Mouse (Mus musculus) lung, postnatal 0 days (tissue): Measurements from ENCODE around the gene Prr11.

Experiments
- CTCF ChIP-seq: IDR thresholded peaks from 2 replicates; pipeline ENCODE4 v1.5.1; 2016; ENCODE audit warnings: antibody characterized with exemption, mild to moderate bottlenecking
- EP300 ChIP-seq: IDR thresholded peaks from 2 replicates; pipeline ENCODE4 v1.6.1; 2016; ENCODE audit warnings: antibody characterized with exemption, mild to moderate bottlenecking, control low read depth

DNA sequence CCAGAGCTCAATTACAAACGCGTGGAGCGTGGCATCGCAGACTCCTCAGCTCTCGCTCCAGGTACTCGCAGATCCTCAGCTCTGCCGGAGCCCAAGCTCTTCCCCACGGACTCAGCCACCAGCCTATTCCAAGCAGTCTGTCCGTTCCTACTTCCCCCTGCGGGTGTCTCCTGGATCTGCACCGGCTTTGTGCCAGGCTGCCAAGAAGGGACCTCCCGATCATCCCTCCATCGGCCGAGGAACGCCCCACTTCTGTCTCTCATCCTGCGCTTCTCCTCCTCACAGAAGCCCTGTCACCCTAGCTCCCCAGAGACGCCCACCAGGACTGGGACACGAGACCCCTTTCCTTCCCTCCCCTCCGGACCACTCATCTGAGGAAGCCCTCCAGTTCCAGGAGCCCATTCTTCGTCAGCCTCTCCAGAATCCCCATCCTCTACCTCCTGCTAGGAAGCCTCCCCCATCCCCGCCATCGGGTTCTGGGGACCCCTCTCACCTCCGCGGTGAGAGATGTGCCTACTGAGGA, 35.1 kb downstream of the Prr11 start:
- TF ChIP-seq CTCF = peak; percentile 77
- TF ChIP-seq EP300 = no peak
